Mouse (Mus musculus) C2C12 (cell line): ENCODE measurements around the gene Sfn. TPM values are rescaled to one million over a fixed set of nuclear protein-coding genes. Genes with fewer than 3 reads are reported as not detected.

ENCODE experiments used
- H3K27me3 ChIP-seq: one replicate; pipeline ENCODE4 v1.6.1; 2011; ENCODE audit not compliant: control insufficient read depth, insufficient read depth, insufficient read length
- H3K36me3 ChIP-seq: one replicate; pipeline ENCODE4 v1.6.1; 2011; ENCODE audit not compliant: control insufficient read depth, insufficient read depth
- H3K4me3 ChIP-seq: one replicate; pipeline ENCODE4 v1.5.1; 2011; ENCODE audit warnings: mild to moderate bottlenecking, control low read depth; ENCODE audit not compliant: poor library complexity, insufficient read depth, severe bottlenecking
- H3K79me2 ChIP-seq: one replicate; pipeline ENCODE4 v1.6.1; 2011; ENCODE audit not compliant: control insufficient read depth, insufficient read depth
- H3K79me3 ChIP-seq: one replicate; pipeline ENCODE4 v1.6.1; 2011; ENCODE audit warnings: low read depth, control low read depth
- H3ac ChIP-seq: one replicate; pipeline ENCODE3; 2011; ENCODE audit warnings: low read depth; ENCODE audit not compliant: control insufficient read depth, insufficient read length
- CEBPB ChIP-seq: IDR thresholded peaks from one replicate; pipeline ENCODE4 v1.6.1; 2011; ENCODE audit warnings: low read depth, mild to moderate bottlenecking, control low read depth, moderate library complexity
- CTCF ChIP-seq: IDR thresholded peaks from one replicate; pipeline ENCODE4 v1.5.1; 2011; ENCODE audit not compliant: control insufficient read depth, insufficient read depth, insufficient read length
- FOSL1 ChIP-seq: IDR thresholded peaks from one replicate; pipeline ENCODE4 v1.8.0; 2011; ENCODE audit warnings: mild to moderate bottlenecking, low read length; ENCODE audit not compliant: poor library complexity, insufficient read depth, severe bottlenecking
- MAX ChIP-seq: IDR thresholded peaks from one replicate; pipeline ENCODE4 v1.6.1; 2011; ENCODE audit warnings: mild to moderate bottlenecking, control low read depth
- MYOD1 ChIP-seq: IDR thresholded peaks from one replicate; pipeline ENCODE4 v1.6.1; 2011; ENCODE audit warnings: low read depth; ENCODE audit not compliant: control insufficient read depth, insufficient read length
- MYOG ChIP-seq: IDR thresholded peaks from one replicate; pipeline ENCODE4 v1.6.1; 2011; ENCODE audit not compliant: control insufficient read depth, insufficient read length; ENCODE audit errors: extremely low read depth
- USF1 ChIP-seq: IDR thresholded peaks from one replicate; pipeline ENCODE4 v1.6.1; 2011; ENCODE audit warnings: low read depth, mild to moderate bottlenecking, control low read depth, moderate library complexity
- polyA plus RNA-seq: library from polyadenylated mRNA; unstranded; fragments of >200 nt; fragmentation: generic; extraction: Trizol; gene quantifications from one replicate; pipeline ENCODE4 v1.2.1, GENCODE M21; 2012; ENCODE audit warnings: missing spikeins

Sfn gene
- polyA plus RNA-seq, 1 experiment = 0.54 TPM

- Histone ChIP-seq H3K4me3 (no peak overlapping the region), H3K36me3 (peaks cover 4% of the 10 kb centered on the region), H3K79me2 (peaks cover 26% of the 10 kb centered on the region), H3K27me3 (no peaks in the 10 kb centered on the region), H3ac (no peak overlapping the region), H3K79me3 (peaks cover 11% of the 10 kb centered on the region)
- TF ChIP-seq CTCF = no peak
- no peak for TF ChIP-seq USF1
- TF ChIP-seq MAX = no peak
- no peak for TF ChIP-seq CEBPB
- no peak for TF ChIP-seq FOSL1
- no peak for TF ChIP-seq MYOD1
- no peak for TF ChIP-seq MYOG
Observed at GRCm38 (mm10) chr4:133625621-133626071, 23.7 kb upstream of the Sfn start.

GRCm38 (mm10) chr4:133624830-133625229, 22.9 kb upstream of the Sfn start:
- Histone ChIP-seq H3K79me2 (peaks cover 20% of the 10 kb centered on the region), H3K36me3 (peaks cover 4% of the 10 kb centered on the region), H3K4me3 (no peak overlapping the region), H3K79me3 (peaks cover 11% of the 10 kb centered on the region), H3K27me3 (no peaks in the 10 kb centered on the region), H3ac (no peak overlapping the region)
- TF ChIP-seq CTCF = no peak
- no peak for TF ChIP-seq CEBPB
- TF ChIP-seq MYOD1 = no peak
- no peak for TF ChIP-seq FOSL1
- no peak for TF ChIP-seq MAX
- TF ChIP-seq MYOG = no peak
- TF ChIP-seq USF1 = no peak

- Histone ChIP-seq H3K27me3 (no peaks in the 10 kb centered on the region), H3K4me3 (no peak overlapping the region), H3ac (no peak overlapping the region), H3K79me3 (peaks cover 1% of the 10 kb centered on the region), H3K36me3 (peaks cover 4% of the 10 kb centered on the region), H3K79me2 (no peaks in the 10 kb centered on the region)
- TF ChIP-seq CEBPB (no peak), FOSL1 (no peak)
Observed at GRCm38 (mm10) chr4:133622161-133622695, 20.3 kb upstream of the Sfn start.

GRCm38 (mm10) chr4:133620668-133621067, 18.7 kb upstream of the Sfn start:
- Histone ChIP-seq H3K27me3 (no peaks in the 10 kb centered on the region), H3K79me2 (no peaks in the 10 kb centered on the region), H3K36me3 (peaks cover 4% of the 10 kb centered on the region), H3K79me3 (peaks cover 1% of the 10 kb centered on the region), H3ac (no peak overlapping the region), H3K4me3 (no peak overlapping the region)
- TF ChIP-seq FOSL1 (no peak), MAX (no peak), MYOG (no peak), MYOD1 (no peak), CEBPB (no peak), USF1 (no peak), CTCF (no peak)

GRCm38 (mm10) chr4:133619473-133620136, 17.6 kb upstream of the Sfn start:
- Histone ChIP-seq H3K36me3 (peaks cover 4% of the 10 kb centered on the region), H3K79me2 (no peaks in the 10 kb centered on the region), H3K79me3 (peaks cover 1% of the 10 kb centered on the region), H3ac (no peak overlapping the region), H3K27me3 (no peaks in the 10 kb centered on the region), H3K4me3 (no peak overlapping the region)
- TF ChIP-seq FOSL1 = no peak

GRCm38 (mm10) chr4:133617936-133618335, 16.0 kb upstream of the Sfn start:
- H3K36me3 ChIP-seq = peaks cover 4% of the 10 kb centered on the region
- H3K79me2 ChIP-seq = no peaks in the 10 kb centered on the region
- H3K79me3 ChIP-seq = peaks cover 1% of the 10 kb centered on the region
- H3K4me3 ChIP-seq = no peak overlapping the region
- no peaks in the 10 kb centered on the region for H3K27me3 ChIP-seq
- TF ChIP-seq CEBPB (no peak), MYOG (no peak)
- no peak overlapping the region for H3ac ChIP-seq
